Mouse (Mus musculus): ENCODE measurements around the gene Aqr.

DNA sequence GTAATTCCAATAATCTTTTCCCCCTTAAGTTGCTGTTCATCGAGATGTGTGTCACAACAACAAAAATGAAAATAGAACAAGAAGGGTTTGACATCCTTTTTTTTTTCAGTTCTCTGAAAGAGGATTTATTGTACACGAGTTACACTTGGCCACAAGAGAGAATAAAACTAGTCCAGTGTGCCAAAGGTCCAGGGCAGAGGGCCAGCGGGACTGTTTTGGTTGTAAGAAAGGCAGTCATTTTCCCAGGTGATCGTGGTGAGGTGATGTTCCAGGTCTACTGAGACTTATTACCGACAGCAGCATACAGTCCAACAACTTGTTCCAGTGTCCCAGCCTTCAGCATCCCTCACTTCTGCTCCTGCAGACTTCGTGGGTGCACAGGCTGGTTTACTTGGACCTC is 18.2 kb upstream of the Aqr start:
- TF ChIP-seq CTCF (IDR thresholded peaks at IDR 0.05; ENCODE audit: low read depth, low read length), result no peak
- no peak for TF ChIP-seq POLR2A (IDR thresholded peaks at IDR 0.05; ENCODE audit: borderline replicate concordance, low read depth, low read length)
